Mouse (Mus musculus) forebrain, embryonic 11.5 days (tissue): Measurements from ENCODE around the gene Oat. TPM values are rescaled to one million over a fixed set of nuclear protein-coding genes. Genes with fewer than 3 reads are reported as not detected.

Experiments used
- ATAC-seq: fragments of 200-750 bp; cut with Nextera tagmentation; replicated peaks from 2 replicates; pipeline ENCODE4 v1.8.0; 2017; ENCODE audit warnings: moderate TSS enrichment; ENCODE audit not compliant: low FRiP score
- DNase-seq: peaks from one replicate; pipeline ENCODE4 v3.0.0-alpha.2; 2017; ENCODE audit warnings: low spot score
- H3K27ac ChIP-seq: fragments of 300-500 bp; sonication (generic); 2 replicates; pipeline ENCODE4 v1.5.1; 2014; ENCODE audit warnings: low read depth, low read length
- H3K27me3 ChIP-seq: fragments of 300-500 bp; sonication (generic); 2 replicates; pipeline ENCODE4 v1.6.1; 2014; ENCODE audit warnings: mild to moderate bottlenecking, low read length, mixed read lengths; ENCODE audit not compliant: control insufficient read depth, insufficient read depth
- H3K36me3 ChIP-seq: fragments of 300-500 bp; sonication (generic); 2 replicates; pipeline ENCODE4 v1.6.1; 2014; ENCODE audit warnings: mild to moderate bottlenecking, low read length, moderate library complexity, mixed read lengths; ENCODE audit not compliant: control insufficient read depth, insufficient read depth
- H3K4me1 ChIP-seq: fragments of 300-500 bp; sonication (generic); replicated peaks from 2 replicates; pipeline ENCODE4 v1.6.1; 2014; ENCODE audit warnings: low read length, mixed read lengths; ENCODE audit not compliant: control insufficient read depth, insufficient read depth
- H3K4me2 ChIP-seq: fragments of 300-500 bp; sonication (generic); 2 replicates; pipeline ENCODE4 v1.6.1; 2014; ENCODE audit warnings: low read depth, mild to moderate bottlenecking, low read length, moderate library complexity, mixed read lengths; ENCODE audit not compliant: severe bottlenecking
- H3K4me3 ChIP-seq: fragments of 300-500 bp; sonication (generic); 2 replicates; pipeline ENCODE4 v1.5.1; 2014; ENCODE audit warnings: low read depth, low read length
- H3K9ac ChIP-seq: fragments of 300-500 bp; sonication (generic); 2 replicates; pipeline ENCODE4 v1.6.1; 2014; ENCODE audit warnings: low read length
- H3K9me3 ChIP-seq: fragments of 300-500 bp; sonication (generic); 2 replicates; pipeline ENCODE4 v1.6.1; 2016; ENCODE audit warnings: low read length, mixed read lengths; ENCODE audit not compliant: control insufficient read depth
- WGBS: fragments of 180-500 bp; shearing (Covaris S2); extraction: QIAGEN DNeasy Blood & Tissue Kit; methylation state at CpG from one replicate; pipeline ENCODE4 v1.1.7; 2014; 5-methylcytosine and 5-hydroxymethylcytosine counted together
- polyA plus RNA-seq: library from polyadenylated mRNA; unstranded; fragments of >200 nt; fragmentation: Nextera tagmentation; extraction: Ambion mirVana; gene quantifications from 2 replicates; pipeline ENCODE4 v1.2.1, GENCODE M21; 2014

Oat gene
- polyA plus RNA-seq, 1 experiment from 2014 or later, result 134 TPM

GRCm38 (mm10) chr7:132581441-132581840, 5.2 kb upstream of the Oat start:
- no peaks in the 10 kb centered on the region for H3K36me3 ChIP-seq
- H3K4me3 ChIP-seq, result no peak overlapping the region
- no peak overlapping the region for H3K4me2 ChIP-seq
- 86% methylated on average over 2 of the region's 2 CpGs for WGBS
- H3K4me1 ChIP-seq, result no peaks in the 10 kb centered on the region; the same call in 1 of the 2 replicates
- no peak overlapping the region for H3K27ac ChIP-seq
- no peaks in the 10 kb centered on the region for H3K9me3 ChIP-seq
- H3K27me3 ChIP-seq, result peaks cover 5% of the 10 kb centered on the region; the same call in 1 of the 2 replicates
- H3K9ac ChIP-seq, result no peak overlapping the region
- ATAC-seq (no peak), DNase-seq (no peak)

- Histone ChIP-seq H3K36me3 (no peaks in the 10 kb centered on the region), H3K27me3 (peaks cover 5% of the 10 kb centered on the region; the same call in 1 of the 2 replicates), H3K4me2 (no peak overlapping the region), H3K9ac (no peak overlapping the region), H3K9me3 (no peaks in the 10 kb centered on the region), H3K27ac (no peak overlapping the region), H3K4me1 (no peaks in the 10 kb centered on the region; the same call in 1 of the 2 replicates), H3K4me3 (no peak overlapping the region)
- WGBS, result 86% methylated on average over 6 of the region's 6 CpGs
- ATAC-seq, result no peak
- no peak for DNase-seq
Observed at GRCm38 (mm10) chr7:132580511-132580910, 4.3 kb upstream of the Oat start.

- ATAC-seq, result no peak
- Histone ChIP-seq H3K36me3 (no peaks in the 10 kb centered on the region), H3K4me3 (no peak overlapping the region), H3K9me3 (no peaks in the 10 kb centered on the region), H3K9ac (peak overlapping the region; percentile 48; the same call in 1 of the 2 replicates), H3K27ac (no peak overlapping the region), H3K4me1 (peaks cover 4% of the 10 kb centered on the region; the same call in 1 of the 2 replicates), H3K4me2 (peak overlapping the region; percentile 83; the same call in 1 of the 2 replicates), H3K27me3 (peaks cover 5% of the 10 kb centered on the region; the same call in 1 of the 2 replicates)
- no peak for DNase-seq
- 53% methylated on average over 4 of the region's 4 CpGs for WGBS
Observed at GRCm38 (mm10) chr7:132576891-132577290, 693 bp upstream of the Oat start.

- DNase-seq, result peak; percentile 91
- Histone ChIP-seq H3K4me2 (peak overlapping the region; percentile 83), H3K27me3 (peaks cover 5% of the 10 kb centered on the region; the same call in 1 of the 2 replicates), H3K27ac (peak overlapping the region; percentile 78), H3K4me3 (peak overlapping the region; percentile 69), H3K36me3 (no peaks in the 10 kb centered on the region), H3K9me3 (no peaks in the 10 kb centered on the region), H3K4me1 (peaks cover 4% of the 10 kb centered on the region; the same call in 1 of the 2 replicates), H3K9ac (peak overlapping the region; percentile 67)
- peak; percentile 87 for ATAC-seq
- under 1% methylated on average over 13 of the region's 13 CpGs for WGBS
Observed at GRCm38 (mm10) chr7:132575623-132576022, 575 bp downstream of the Oat start.

GRCm38 (mm10) chr7:132574646-132575045, 1.6 kb downstream of the Oat start:
- H3K27me3 ChIP-seq, result peaks cover 5% of the 10 kb centered on the region; the same call in 1 of the 2 replicates
- no peak overlapping the region for H3K4me2 ChIP-seq
- H3K27ac ChIP-seq, result no peak overlapping the region
- no peak overlapping the region for H3K4me3 ChIP-seq
- H3K4me1 ChIP-seq, result peaks cover 4% of the 10 kb centered on the region; the same call in 1 of the 2 replicates
- no peaks in the 10 kb centered on the region for H3K9me3 ChIP-seq
- no peak for ATAC-seq
- no peak overlapping the region for H3K9ac ChIP-seq
- no peak for DNase-seq
- WGBS, result 95% methylated on average over 5 of the region's 5 CpGs
- no peaks in the 10 kb centered on the region for H3K36me3 ChIP-seq

- H3K36me3 ChIP-seq, result no peaks in the 10 kb centered on the region
- H3K9ac ChIP-seq, result no peak overlapping the region
- peak overlapping the region; percentile 42; the same call in 1 of the 2 replicates for H3K27ac ChIP-seq
- ATAC-seq (no peak), DNase-seq (no peak)
- no peaks in the 10 kb centered on the region for H3K9me3 ChIP-seq
- H3K4me1 ChIP-seq, result peaks cover 4% of the 10 kb centered on the region; the same call in 1 of the 2 replicates
- WGBS, result 32% methylated on average over 6 of the region's 6 CpGs
- H3K27me3 ChIP-seq, result peaks cover 5% of the 10 kb centered on the region; the same call in 1 of the 2 replicates
- no peak overlapping the region for H3K4me3 ChIP-seq
- peak overlapping the region; percentile 5; the same call in 1 of the 2 replicates for H3K4me2 ChIP-seq
Observed at GRCm38 (mm10) chr7:132573205-132573604, 3.0 kb downstream of the Oat start.

- no peak overlapping the region for H3K4me3 ChIP-seq
- no peaks in the 10 kb centered on the region for H3K9me3 ChIP-seq
- 75% methylated on average over 3 of the region's 3 CpGs for WGBS
- peaks cover 4% of the 10 kb centered on the region; the same call in 1 of the 2 replicates for H3K27me3 ChIP-seq
- DNase-seq, result no peak
- ATAC-seq, result no peak
- H3K27ac ChIP-seq, result peak overlapping the region; percentile 42; the same call in 1 of the 2 replicates
- no peaks in the 10 kb centered on the region for H3K36me3 ChIP-seq
- H3K9ac ChIP-seq, result no peak overlapping the region
- H3K4me1 ChIP-seq, result peaks cover 4% of the 10 kb centered on the region; the same call in 1 of the 2 replicates
- H3K4me2 ChIP-seq, result peak overlapping the region; percentile 5; the same call in 1 of the 2 replicates
Observed at GRCm38 (mm10) chr7:132572738-132573137, 3.5 kb downstream of the Oat start.

- 88% methylated on average over 8 of the region's 8 CpGs for WGBS
- no peaks in the 10 kb centered on the region for H3K36me3 ChIP-seq
- H3K9me3 ChIP-seq, result no peaks in the 10 kb centered on the region
- no peaks in the 10 kb centered on the region for H3K27me3 ChIP-seq
- DNase-seq, result no peak
- H3K27ac ChIP-seq, result no peak overlapping the region
- no peak overlapping the region for H3K9ac ChIP-seq
- no peak for ATAC-seq
- peaks cover 4% of the 10 kb centered on the region; the same call in 1 of the 2 replicates for H3K4me1 ChIP-seq
- H3K4me3 ChIP-seq, result no peak overlapping the region
- no peak overlapping the region for H3K4me2 ChIP-seq
Observed at GRCm38 (mm10) chr7:132571481-132571880, 4.7 kb downstream of the Oat start.

GRCm38 (mm10) chr7:132570071-132570470, 6.1 kb downstream of the Oat start:
- Histone ChIP-seq H3K9me3 (no peaks in the 10 kb centered on the region), H3K27me3 (no peaks in the 10 kb centered on the region), H3K9ac (no peak overlapping the region), H3K36me3 (no peaks in the 10 kb centered on the region), H3K4me3 (no peak overlapping the region), H3K27ac (no peak overlapping the region), H3K4me1 (peaks cover 4% of the 10 kb centered on the region; the same call in 1 of the 2 replicates), H3K4me2 (no peak overlapping the region)
- ATAC-seq, result no peak
- 89% methylated on average over 5 of the region's 5 CpGs for WGBS
- no peak for DNase-seq
